Mouse (Mus musculus) c-Kit-positive CD71-positive TER-119-positive erythroid progenitor cells, embryonic 14.5 days (primary cell): ENCODE results near the gene Bcas3.

ENCODE experiments used
- DNase-seq: peaks from one replicate; pipeline ENCODE4 v3.0.0-alpha.2; 2013; ENCODE audit warnings: low spot score

The Bcas3 gene

GRCm38 (mm10) chr11:85829520-85830440 is 476.8 kb downstream of the Bcas3 start:
- DNase-seq, result no peak

DNA sequence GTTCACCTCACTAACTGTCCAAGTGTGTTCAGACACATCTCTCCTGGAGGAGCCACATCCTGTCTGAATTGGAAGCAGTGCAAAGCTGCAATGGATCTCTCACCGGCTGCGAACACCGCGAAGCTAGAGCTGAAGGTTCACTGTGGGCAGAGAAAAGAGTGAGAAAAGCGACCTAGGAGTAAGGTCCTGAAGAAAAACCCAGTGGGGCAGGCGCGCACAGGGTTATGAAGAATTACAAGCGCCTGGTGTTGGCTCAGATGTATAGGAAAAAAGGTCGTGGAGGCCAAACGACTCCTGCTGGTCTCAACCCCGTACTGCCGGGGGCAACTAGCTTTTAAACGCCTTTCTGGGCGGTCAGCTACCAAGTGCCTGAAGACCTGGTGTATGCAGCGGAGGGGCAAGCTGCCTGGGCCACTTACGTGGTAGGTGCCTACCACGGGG is 478.0 kb downstream of the Bcas3 start:
- DNase-seq, result no peak

- no peak for DNase-seq
These were observed 478.8 kb downstream of the Bcas3 start for GRCm38 (mm10) chr11:85831656-85832230.

- DNase-seq, result no peak
These were observed 479.4 kb downstream of the Bcas3 start, which contains the start of gene Tbx2 for GRCm38 (mm10) chr11:85832231-85832924. Tbx2 (plus strand) TSS chr11:85832551.

- no peak for DNase-seq
These were observed 480.1 kb downstream of the Bcas3 start for GRCm38 (mm10) chr11:85833081-85833521.

DNA sequence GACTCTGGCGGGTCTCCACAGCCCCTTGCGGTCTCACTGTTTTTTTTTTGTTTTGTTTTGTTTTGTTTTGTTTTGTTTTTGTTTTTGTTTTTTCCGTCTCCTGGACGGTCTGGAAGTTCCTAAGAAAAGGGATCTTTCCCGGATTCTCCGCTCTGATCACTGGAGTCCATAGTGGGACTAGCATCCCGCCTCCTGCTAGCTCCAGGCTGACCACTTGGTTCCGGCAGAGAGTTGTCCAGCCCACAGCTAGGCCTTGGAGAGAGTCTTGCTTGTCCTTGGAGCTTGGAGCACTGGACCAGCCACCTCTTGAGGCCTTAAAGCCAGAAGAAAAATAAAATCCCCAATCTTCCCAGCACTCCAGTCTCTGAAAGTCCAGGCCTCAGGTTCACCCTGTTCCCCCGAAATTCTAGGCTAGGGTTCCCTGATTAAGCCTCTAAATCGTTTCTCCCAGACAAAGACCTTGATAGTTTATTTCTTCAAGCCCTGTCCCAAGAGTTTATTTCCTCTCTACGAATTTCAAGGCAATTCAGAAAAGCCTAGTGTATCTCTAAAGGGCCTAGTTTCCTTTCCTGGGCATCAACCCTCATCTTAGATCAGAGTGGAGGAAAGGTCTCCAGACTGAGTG is 480.9 kb downstream of the Bcas3 start:
- no peak for DNase-seq

GRCm38 (mm10) chr11:85834386-85834931 is 481.5 kb downstream of the Bcas3 start:
- no peak for DNase-seq

DNA sequence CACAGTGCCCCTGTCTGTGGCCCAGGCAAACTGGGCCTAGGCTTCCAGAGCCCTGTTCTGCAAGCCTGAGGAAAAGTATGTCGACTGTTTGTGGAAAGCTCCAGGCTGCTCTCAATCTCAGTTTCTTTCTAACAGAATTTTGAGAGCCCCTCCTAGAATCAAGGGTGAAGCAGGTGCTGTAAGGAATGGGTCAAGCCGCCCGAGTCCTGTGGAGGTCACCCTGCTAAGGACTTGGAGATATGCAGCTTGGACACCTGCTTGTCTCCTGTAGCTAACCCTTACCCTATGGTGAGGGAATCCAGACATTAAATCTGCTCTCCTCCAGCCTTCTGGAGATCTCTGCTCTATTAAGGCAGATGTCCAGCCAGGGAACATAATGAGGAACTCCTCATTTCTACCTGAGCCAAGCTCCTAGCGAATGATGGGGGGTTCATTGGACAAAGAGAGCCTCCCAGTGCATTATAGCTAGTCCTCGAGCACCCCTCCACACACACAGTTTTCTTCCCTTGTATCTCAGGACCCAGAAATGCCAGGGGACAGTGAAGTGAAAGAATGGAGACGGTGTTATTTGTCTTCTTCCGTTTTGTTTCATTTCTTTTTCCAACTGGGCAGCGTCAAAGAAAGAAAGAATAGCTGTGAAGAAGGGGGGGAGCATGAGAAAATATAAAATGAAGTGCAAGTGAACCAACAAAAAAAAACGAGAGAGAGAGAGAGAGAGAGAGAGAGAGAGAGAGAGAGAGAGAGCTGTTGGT is 482.2 kb downstream of the Bcas3 start:
- no peak for DNase-seq

GRCm38 (mm10) chr11:85835753-85836522 is 483.0 kb downstream of the Bcas3 start:
- no peak for DNase-seq

DNA sequence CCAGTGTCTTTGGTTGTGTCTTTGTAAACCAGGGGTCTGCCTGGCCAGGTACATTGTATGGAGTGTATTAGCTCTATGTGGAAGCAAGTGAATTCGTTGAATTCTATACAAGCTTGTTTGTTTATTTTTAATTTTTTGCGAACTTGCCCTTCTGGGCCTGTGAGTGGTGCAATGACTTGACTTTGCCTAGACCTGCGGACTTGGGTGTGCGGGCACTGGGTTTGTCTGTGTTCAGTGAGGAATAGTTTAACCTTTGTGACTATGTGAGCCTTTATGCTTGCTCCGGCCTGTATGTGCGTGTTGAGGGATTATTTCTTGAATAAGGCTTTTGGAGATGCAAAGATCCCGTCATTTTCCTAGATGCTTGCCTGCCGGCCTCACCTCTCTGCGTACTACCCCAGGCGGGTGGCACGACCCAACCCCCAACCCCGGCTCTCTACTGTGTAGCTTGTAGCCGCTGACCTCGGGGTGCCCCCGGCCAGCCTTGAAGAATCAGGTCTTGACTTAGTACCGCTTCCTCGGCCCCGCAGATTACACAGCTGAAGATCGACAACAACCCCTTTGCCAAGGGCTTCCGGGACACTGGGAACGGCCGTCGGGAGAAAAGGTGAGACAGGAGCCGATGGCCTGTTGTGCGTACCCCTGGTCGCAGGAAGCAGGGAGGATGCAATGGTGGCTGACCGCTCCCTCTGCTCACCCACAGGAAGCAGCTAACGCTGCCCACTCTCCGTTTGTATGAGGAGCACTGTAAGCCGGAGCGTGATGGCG is 483.7 kb downstream of the Bcas3 start:
- DNase-seq, result no peak

GRCm38 (mm10) chr11:85837291-85837647 is 484.3 kb downstream of the Bcas3 start:
- no peak for DNase-seq

GRCm38 (mm10) chr11:85837648-85838423 is 484.9 kb downstream of the Bcas3 start:
- DNase-seq, result no peak

DNA sequence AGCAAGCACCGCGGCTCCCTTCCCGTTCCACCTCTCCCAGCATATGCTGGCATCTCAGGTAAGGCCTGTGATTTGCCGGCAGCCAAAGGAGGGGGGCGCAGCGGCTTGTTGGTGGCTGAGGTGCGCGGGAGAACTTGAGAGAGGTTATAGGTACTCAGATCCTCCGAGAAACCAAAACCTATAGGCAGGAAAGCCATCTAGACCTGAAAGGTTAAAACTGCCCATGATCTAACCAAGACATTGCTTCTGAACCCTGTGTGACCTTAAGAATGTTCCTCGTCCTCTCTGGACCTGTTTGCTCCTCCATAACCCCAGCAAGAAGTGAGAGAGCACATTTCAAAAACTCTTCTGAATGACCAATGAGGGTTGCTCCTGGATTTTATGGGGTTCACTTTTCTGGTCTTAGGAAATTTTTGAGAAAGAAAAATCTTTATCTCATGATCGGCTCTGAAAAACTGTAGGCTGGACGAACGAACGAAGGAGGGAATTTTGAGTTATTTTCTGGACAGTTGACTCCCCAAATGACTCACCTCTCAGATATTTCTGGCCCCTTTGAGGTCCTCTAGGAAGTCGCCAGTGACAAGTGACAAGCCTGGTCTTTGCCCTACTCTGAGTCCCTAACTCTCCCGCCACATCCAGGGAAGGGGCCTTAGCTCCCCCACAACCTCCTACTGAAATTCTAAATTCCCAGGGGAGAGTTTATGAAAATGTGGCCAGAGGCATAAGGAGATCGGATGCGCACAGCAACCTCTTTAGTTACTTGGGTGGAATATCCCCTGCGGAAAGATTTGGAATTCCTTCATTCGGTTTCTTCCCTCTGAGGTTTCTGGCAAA is 485.7 kb downstream of the Bcas3 start:
- DNase-seq, result no peak

GRCm38 (mm10) chr11:85839258-85840030 is 486.5 kb downstream of the Bcas3 start:
- DNase-seq, result no peak

- DNase-seq, result no peak
These were observed 487.2 kb downstream of the Bcas3 start for GRCm38 (mm10) chr11:85840031-85840802.

GRCm38 (mm10) chr11:85840803-85841145 is 487.8 kb downstream of the Bcas3 start:
- DNase-seq, result no peak
